Mouse (Mus musculus): ENCODE results near the gene Metap2. TPM values are rescaled to one million over a fixed set of nuclear protein-coding genes. Genes with fewer than 3 reads are reported as not detected.

Gene Metap2
- total RNA-seq (2012; rRNA removed): 134 and 206 TPM in 2 replicates

DNA sequence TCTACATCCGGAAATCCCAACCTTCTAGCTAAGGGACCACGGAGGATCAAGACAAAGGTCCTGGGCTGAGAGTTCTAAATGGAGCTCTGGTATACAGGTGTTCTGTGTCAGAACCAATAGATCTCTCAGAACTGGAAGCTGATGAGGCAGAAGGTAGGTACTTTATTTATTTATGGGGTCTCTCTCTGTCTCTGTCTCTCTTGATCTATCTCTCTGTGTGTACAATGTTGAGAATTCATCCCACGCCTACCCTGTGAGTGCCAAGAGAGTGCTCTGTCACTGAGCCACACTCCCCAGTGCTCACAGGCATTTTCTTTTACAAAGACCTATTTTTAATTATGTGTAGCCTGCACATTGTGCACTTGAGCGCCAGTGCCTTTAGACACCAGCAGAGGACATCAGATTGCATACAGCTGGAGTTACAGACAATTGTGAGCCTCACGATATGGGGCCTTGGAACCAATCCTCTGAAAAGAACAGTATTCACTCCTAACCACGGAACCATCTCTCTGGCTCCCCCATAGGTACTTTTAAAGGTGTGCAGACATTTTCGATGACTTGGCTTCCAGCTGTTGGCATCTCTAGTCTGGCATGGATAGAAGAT is at the start of gene Metap2:
Gene Metap2, minus strand, starts transcription at position 51 of the 604 bp plus-strand sequence.
- H3K27ac ChIP-seq (ENCODE audit: insufficient read depth, low read depth, low read length, poor library complexity, severe bottlenecking): no peak within 1 kb of the TSS
- H3K9me3 ChIP-seq (ENCODE audit: control insufficient read depth, insufficient read depth, low read depth, low read length): no peaks in the 10 kb centered on the region
- H3K36me3 ChIP-seq (ENCODE audit: control insufficient read depth, insufficient read depth, low read length, poor library complexity, severe bottlenecking): no peaks in the 10 kb centered on the region
- H3K4me1 ChIP-seq (ENCODE audit: control insufficient read depth in 2 of 2, insufficient read depth in 2 of 2, low read length in 2 of 2, poor library complexity in 1 of 2): no peaks in the 10 kb centered on the region
- no peak within 1 kb of the TSS for H3K9ac ChIP-seq (ENCODE audit: insufficient read depth, low read depth, low read length, poor library complexity, severe bottlenecking)
- no peak for DNase-seq (ENCODE audit: low read depth, low spot score)
- no peak for TF ChIP-seq ZNF384 (IDR thresholded peaks at IDR 0.05; ENCODE audit: low read depth, low read length)
- TF ChIP-seq ZC3H11A (IDR thresholded peaks at IDR 0.05; ENCODE audit: borderline replicate concordance, low read depth, low read length): no peak
- no peak for TF ChIP-seq CHD2 (IDR thresholded peaks at IDR 0.05; ENCODE audit: low read depth, low read length)
- TF ChIP-seq MAFK (IDR thresholded peaks at IDR 0.05; ENCODE audit: insufficient read depth, low read depth, low read length): no peak
- TF ChIP-seq HCFC1 (IDR thresholded peaks at IDR 0.05; ENCODE audit: borderline replicate concordance, insufficient read depth, low read length): no peak
- no peak within 1 kb of the TSS for H3K4me3 ChIP-seq (ENCODE audit: insufficient read depth in 1 of 2, low read depth in 1 of 2, low read length in 2 of 2, poor library complexity in 1 of 2, severe bottlenecking in 1 of 2)
- in situ Hi-C loops (cut with MboI; ENCODE audit: low sequenced_read_pairs in 2 of 2, unreplicated experiment in 2 of 2): no loop called here

DNA sequence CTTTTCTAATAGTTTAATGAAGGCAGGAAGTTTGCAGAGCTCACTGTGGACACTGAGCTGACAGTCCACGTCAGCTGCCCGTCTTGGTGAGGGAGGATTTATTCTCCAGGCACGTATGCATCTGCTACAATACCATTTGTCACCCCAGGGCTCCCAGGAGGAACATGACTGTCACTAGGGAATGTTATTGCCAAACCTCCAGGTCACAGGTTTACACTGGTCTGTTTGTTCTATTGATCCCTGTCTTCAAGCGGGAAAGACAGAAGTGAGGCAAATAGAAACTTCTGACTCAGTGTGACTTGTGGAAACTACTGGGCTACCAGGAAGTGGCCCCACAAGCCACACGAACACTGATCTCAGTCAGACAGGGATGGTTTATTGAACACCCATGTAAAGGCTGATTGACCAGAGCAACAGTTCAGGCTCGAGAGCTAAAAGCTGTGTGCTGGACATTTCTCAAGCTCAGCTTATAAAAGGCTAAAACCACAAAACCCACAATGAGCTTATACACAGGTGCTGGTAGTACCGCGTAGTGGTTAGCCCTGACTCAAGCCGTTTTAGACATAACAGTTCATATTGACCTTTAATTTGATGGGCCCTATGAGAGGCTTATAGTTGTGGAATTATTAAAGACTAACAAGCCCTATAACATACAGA is 49.1 kb upstream of the Metap2 start:
- H3K4me1 ChIP-seq (ENCODE audit: control insufficient read depth in 2 of 2, insufficient read depth in 2 of 2, low read length in 2 of 2, poor library complexity in 1 of 2): no peaks in the 10 kb centered on the region
- no peak overlapping the region for H3K4me3 ChIP-seq (ENCODE audit: insufficient read depth in 1 of 2, low read depth in 1 of 2, low read length in 2 of 2, poor library complexity in 1 of 2, severe bottlenecking in 1 of 2)
- H3K36me3 ChIP-seq (ENCODE audit: control insufficient read depth, insufficient read depth, low read length, poor library complexity, severe bottlenecking): no peaks in the 10 kb centered on the region
- TF ChIP-seq MAFK (IDR thresholded peaks at IDR 0.05; ENCODE audit: insufficient read depth, low read depth, low read length): no peak
- TF ChIP-seq ZNF384 (IDR thresholded peaks at IDR 0.05; ENCODE audit: low read depth, low read length): no peak
- TF ChIP-seq CHD2 (IDR thresholded peaks at IDR 0.05; ENCODE audit: low read depth, low read length): no peak
- no peak for TF ChIP-seq HCFC1 (IDR thresholded peaks at IDR 0.05; ENCODE audit: borderline replicate concordance, insufficient read depth, low read length)
- no peak for TF ChIP-seq ZC3H11A (IDR thresholded peaks at IDR 0.05; ENCODE audit: borderline replicate concordance, low read depth, low read length)
- H3K9ac ChIP-seq (ENCODE audit: insufficient read depth, low read depth, low read length, poor library complexity, severe bottlenecking): no peak overlapping the region
- H3K27ac ChIP-seq (ENCODE audit: insufficient read depth, low read depth, low read length, poor library complexity, severe bottlenecking): no peak overlapping the region
- in situ Hi-C loops (cut with MboI; ENCODE audit: low sequenced_read_pairs in 2 of 2, unreplicated experiment in 2 of 2): no loop called here
- no peak for DNase-seq (ENCODE audit: low read depth, low spot score)
- H3K9me3 ChIP-seq (ENCODE audit: control insufficient read depth, insufficient read depth, low read depth, low read length): no peaks in the 10 kb centered on the region

GRCm38 (mm10) chr10:93945364-93945763 is 48.5 kb upstream of the Metap2 start:
- Histone ChIP-seq H3K9ac (ENCODE audit: insufficient read depth, low read depth, low read length, poor library complexity, severe bottlenecking) (no peak overlapping the region), H3K4me3 (ENCODE audit: insufficient read depth in 1 of 2, low read depth in 1 of 2, low read length in 2 of 2, poor library complexity in 1 of 2, severe bottlenecking in 1 of 2) (no peak overlapping the region), H3K4me1 (ENCODE audit: control insufficient read depth in 2 of 2, insufficient read depth in 2 of 2, low read length in 2 of 2, poor library complexity in 1 of 2) (no peaks in the 10 kb centered on the region), H3K27ac (ENCODE audit: insufficient read depth, low read depth, low read length, poor library complexity, severe bottlenecking) (no peak overlapping the region), H3K9me3 (ENCODE audit: control insufficient read depth, insufficient read depth, low read depth, low read length) (no peaks in the 10 kb centered on the region), H3K36me3 (ENCODE audit: control insufficient read depth, insufficient read depth, low read length, poor library complexity, severe bottlenecking) (no peaks in the 10 kb centered on the region)
- in situ Hi-C loops (cut with MboI; ENCODE audit: low sequenced_read_pairs in 2 of 2, unreplicated experiment in 2 of 2): no loop called here
- no peak for DNase-seq (ENCODE audit: low read depth, low spot score)
- TF ChIP-seq ZC3H11A (IDR thresholded peaks at IDR 0.05; ENCODE audit: borderline replicate concordance, low read depth, low read length) (no peak), MAFK (IDR thresholded peaks at IDR 0.05; ENCODE audit: insufficient read depth, low read depth, low read length) (no peak), ZNF384 (IDR thresholded peaks at IDR 0.05; ENCODE audit: low read depth, low read length) (no peak), HCFC1 (IDR thresholded peaks at IDR 0.05; ENCODE audit: borderline replicate concordance, insufficient read depth, low read length) (no peak), CHD2 (IDR thresholded peaks at IDR 0.05; ENCODE audit: low read depth, low read length) (no peak)

DNA sequence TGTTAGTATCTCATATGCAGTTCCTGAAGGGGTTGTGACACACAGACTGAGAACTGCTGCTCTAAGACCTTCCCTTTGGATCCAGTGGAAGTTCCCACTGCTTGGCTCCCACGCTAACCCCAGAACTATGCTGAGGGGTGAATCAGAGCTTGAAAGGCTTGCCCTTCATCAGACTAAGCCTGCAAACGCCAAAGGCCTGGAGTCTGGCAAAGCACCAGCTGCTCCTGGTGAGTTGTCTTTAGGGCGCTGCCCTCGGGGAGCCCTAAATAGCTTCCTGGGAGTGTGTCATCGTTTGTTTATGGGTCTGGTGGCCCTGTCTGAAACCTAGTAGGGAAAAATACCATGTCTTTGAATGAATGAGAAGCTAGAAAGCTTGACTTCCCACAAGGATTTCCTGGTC is 47.3 kb upstream of the Metap2 start:
- H3K9me3 ChIP-seq (ENCODE audit: control insufficient read depth, insufficient read depth, low read depth, low read length): no peaks in the 10 kb centered on the region
- H3K36me3 ChIP-seq (ENCODE audit: control insufficient read depth, insufficient read depth, low read length, poor library complexity, severe bottlenecking): no peaks in the 10 kb centered on the region
- H3K4me3 ChIP-seq (ENCODE audit: insufficient read depth in 1 of 2, low read depth in 1 of 2, low read length in 2 of 2, poor library complexity in 1 of 2, severe bottlenecking in 1 of 2): no peak overlapping the region
- no peaks in the 10 kb centered on the region for H3K4me1 ChIP-seq (ENCODE audit: control insufficient read depth in 2 of 2, insufficient read depth in 2 of 2, low read length in 2 of 2, poor library complexity in 1 of 2)
- no peak for DNase-seq (ENCODE audit: low read depth, low spot score)
- no peak overlapping the region for H3K27ac ChIP-seq (ENCODE audit: insufficient read depth, low read depth, low read length, poor library complexity, severe bottlenecking)
- TF ChIP-seq CHD2 (IDR thresholded peaks at IDR 0.05; ENCODE audit: low read depth, low read length) (no peak), MAFK (IDR thresholded peaks at IDR 0.05; ENCODE audit: insufficient read depth, low read depth, low read length) (no peak), ZC3H11A (IDR thresholded peaks at IDR 0.05; ENCODE audit: borderline replicate concordance, low read depth, low read length) (no peak), HCFC1 (IDR thresholded peaks at IDR 0.05; ENCODE audit: borderline replicate concordance, insufficient read depth, low read length) (no peak), ZNF384 (IDR thresholded peaks at IDR 0.05; ENCODE audit: low read depth, low read length) (no peak)
- H3K9ac ChIP-seq (ENCODE audit: insufficient read depth, low read depth, low read length, poor library complexity, severe bottlenecking): no peak overlapping the region
- in situ Hi-C loops (cut with MboI; ENCODE audit: low sequenced_read_pairs in 2 of 2, unreplicated experiment in 2 of 2): no loop called here

Data from ES-E14 (cell line).